Mouse (Mus musculus) lung, postnatal 4 days (tissue): ENCODE results near the gene Nr1h4.

Experiments used
- DNase-seq, 2 experiments: peaks; one replicate each; pipeline ENCODE4 v3.0.0; 2021

The Nr1h4 gene

GRCm38 (mm10) chr10:89424800-89425393 is 108.5 kb downstream of the Nr1h4 start:
- DNase-seq = no peak

- no peak for DNase-seq
Measured at GRCm38 (mm10) chr10:89424217-89424616, 109.2 kb downstream of the Nr1h4 start.

- DNase-seq = no peak
Measured at GRCm38 (mm10) chr10:89423164-89423778, 110.1 kb downstream of the Nr1h4 start.

DNA sequence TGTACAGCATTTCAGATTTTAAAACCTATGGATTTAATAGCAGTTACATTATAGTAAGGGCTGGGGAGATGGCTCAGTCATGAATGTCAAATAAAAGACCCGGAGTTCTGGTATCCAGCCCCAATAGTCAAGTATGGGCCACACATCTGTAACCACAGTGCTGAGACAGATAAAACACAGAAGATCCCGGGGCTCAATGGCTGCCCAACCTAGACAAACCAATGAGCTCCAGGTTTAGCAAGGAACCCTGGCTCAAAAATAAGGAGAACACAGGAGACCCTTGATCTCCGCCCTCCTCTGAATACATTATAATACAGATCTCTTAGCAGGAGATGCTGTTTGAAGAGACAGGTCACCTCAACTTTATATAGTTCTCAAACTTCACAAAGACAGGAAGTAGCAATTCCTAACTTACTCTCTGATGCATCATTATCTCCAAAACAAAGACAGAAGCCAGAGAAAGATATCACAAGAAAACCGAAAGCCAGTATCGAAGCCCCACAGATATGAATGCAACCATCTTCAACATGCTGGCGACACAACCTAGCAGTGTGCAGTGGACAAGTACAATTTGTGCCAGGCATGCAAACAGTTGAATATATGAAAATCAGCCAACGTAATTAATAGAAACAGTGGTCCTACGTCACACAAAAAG is 110.8 kb downstream of the Nr1h4 start:
- no peak for DNase-seq

GRCm38 (mm10) chr10:89417966-89418365 is 115.4 kb downstream of the Nr1h4 start:
- no peak for DNase-seq

DNA sequence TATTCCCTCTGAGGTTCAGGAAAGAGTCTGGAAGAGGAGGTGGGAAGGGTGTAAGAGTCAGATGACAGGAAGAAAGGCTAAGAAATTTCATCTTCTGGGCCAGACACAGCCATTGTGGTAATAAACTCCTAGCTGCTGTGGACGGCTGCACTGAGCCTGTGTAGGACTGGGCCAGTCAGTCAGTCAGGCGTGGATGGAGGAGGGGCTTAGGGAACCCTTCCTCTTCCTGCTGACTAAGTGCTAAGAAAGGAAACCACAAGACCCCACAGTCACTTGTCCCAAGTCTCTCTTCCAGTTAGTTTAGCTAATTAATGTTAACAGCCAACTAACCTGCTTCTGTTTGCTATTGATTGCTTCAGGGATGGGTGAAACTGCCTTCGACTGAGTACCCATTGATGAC is 117.9 kb downstream of the Nr1h4 start:
- no peak for DNase-seq

GRCm38 (mm10) chr10:89407551-89407950 is 125.8 kb downstream of the Nr1h4 start:
- DNase-seq = no peak

DNA sequence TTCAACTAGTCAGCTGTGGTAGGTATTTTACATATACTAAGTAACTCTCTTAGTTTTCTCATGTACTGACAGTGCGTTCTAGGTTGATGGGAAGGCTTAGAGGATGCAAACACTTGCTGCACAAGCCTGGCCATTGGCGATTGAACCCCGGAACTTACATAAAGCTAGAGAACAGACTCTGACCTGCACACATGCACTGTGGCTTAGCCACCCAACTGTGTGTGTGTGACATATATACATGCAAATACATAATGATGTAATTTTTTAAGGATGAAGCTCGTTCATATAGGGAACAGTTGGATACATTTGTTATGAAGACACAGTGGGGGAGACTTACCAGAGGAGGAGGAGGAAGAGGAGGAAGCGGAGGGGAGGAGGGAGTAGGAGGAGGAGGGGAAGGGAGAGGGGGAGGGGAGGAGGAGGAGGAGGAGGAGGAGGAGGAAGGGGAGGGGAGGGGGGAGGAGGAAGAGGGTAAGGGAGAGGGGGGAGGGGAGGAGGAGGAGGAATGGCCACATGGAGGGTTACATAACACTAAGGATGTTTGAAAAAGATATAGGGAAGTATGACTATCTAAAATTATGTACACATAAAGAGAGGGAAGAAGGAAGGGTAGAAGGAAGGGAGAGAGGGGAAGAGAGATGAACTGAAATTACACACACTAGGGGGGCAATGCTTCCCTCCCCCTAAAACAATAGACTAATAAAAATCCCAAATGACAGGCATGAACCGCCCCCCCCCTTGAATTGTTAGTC is 126.5 kb downstream of the Nr1h4 start:
- DNase-seq = no peak

DNA sequence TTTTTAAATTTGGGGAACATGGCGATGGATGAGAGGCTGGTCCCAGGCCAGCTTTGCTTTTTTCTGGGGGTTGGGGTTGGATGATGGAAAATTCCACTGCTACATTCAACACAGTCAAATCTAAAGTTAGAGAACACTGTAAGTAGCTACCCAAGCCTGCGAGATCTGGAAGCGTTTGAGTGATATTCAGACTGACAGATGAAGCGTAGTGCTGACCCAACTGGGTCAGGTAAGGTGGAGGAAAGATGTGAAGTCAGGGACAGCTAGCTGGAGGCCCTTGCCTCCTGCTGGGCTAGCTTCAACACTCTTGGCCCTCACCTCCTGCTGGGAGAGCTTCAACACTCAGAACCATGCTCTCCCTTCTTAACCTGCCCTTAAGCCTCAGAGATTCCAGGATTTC is 128.4 kb downstream of the Nr1h4 start:
- DNase-seq = no peak
